Mouse (Mus musculus) liver, embryonic 16.5 days (tissue): ENCODE measurements around the gene Asb18. TPM values are rescaled to one million over a fixed set of nuclear protein-coding genes. Genes with fewer than 3 reads are reported as not detected.

ENCODE experiments used
- ATAC-seq: fragments of 200-750 bp; cut with Nextera tagmentation; 2 replicates; pipeline ENCODE4 v1.8.0; 2017; ENCODE audit warnings: low read depth, mild to moderate bottlenecking, moderate number of reproducible peaks, moderate library complexity
- H3K27ac ChIP-seq: fragments of 300-500 bp; sonication (generic); 2 replicates; pipeline ENCODE4 v1.5.1; 2014; ENCODE audit warnings: mild to moderate bottlenecking, low read length
- H3K27me3 ChIP-seq: fragments of 300-500 bp; sonication (generic); 2 replicates; pipeline ENCODE4 v1.6.1; 2014; ENCODE audit warnings: low read depth, low read length, mixed read lengths; ENCODE audit not compliant: control insufficient read depth, insufficient read depth
- H3K36me3 ChIP-seq: fragments of 300-500 bp; sonication (generic); 2 replicates; pipeline ENCODE4 v1.6.1; 2014; ENCODE audit warnings: mild to moderate bottlenecking; ENCODE audit not compliant: control insufficient read depth, insufficient read depth
- H3K4me1 ChIP-seq: fragments of 300-500 bp; sonication (generic); 2 replicates; pipeline ENCODE4 v1.6.1; 2014; ENCODE audit warnings: low read depth, low read length, mixed read lengths; ENCODE audit not compliant: control insufficient read depth
- H3K4me2 ChIP-seq: fragments of 300-500 bp; sonication (generic); 2 replicates; pipeline ENCODE4 v1.6.1; 2014; ENCODE audit warnings: low read depth, low read length, mixed read lengths
- H3K4me3 ChIP-seq: fragments of 300-500 bp; sonication (generic); 2 replicates; pipeline ENCODE4 v1.5.1; 2014; ENCODE audit warnings: low read depth, mild to moderate bottlenecking, low read length
- H3K9ac ChIP-seq: fragments of 300-500 bp; sonication (generic); 2 replicates; pipeline ENCODE4 v1.6.1; 2014; ENCODE audit warnings: low read depth, low read length
- H3K9me3 ChIP-seq: fragments of 300-500 bp; sonication (generic); replicated peaks from 2 replicates; pipeline ENCODE4 v1.6.1; 2016; ENCODE audit warnings: low read length; ENCODE audit not compliant: control insufficient read depth
- WGBS: fragments of 180-500 bp; shearing (Covaris S2); extraction: QIAGEN DNeasy Blood & Tissue Kit; methylation state at CpG from one replicate; pipeline ENCODE4 v1.1.7; 2014; ENCODE audit not compliant: insufficient replicate concordance; 5-methylcytosine and 5-hydroxymethylcytosine counted together
- polyA plus RNA-seq: library from polyadenylated mRNA; unstranded; fragments of >200 nt; fragmentation: Nextera tagmentation; extraction: Ambion mirVana; gene quantifications from 2 replicates; pipeline ENCODE4 v1.2.1, GENCODE M21; 2015

Asb18 gene
- polyA plus RNA-seq, 1 experiment from 2014 or later, result 0.02 TPM

DNA sequence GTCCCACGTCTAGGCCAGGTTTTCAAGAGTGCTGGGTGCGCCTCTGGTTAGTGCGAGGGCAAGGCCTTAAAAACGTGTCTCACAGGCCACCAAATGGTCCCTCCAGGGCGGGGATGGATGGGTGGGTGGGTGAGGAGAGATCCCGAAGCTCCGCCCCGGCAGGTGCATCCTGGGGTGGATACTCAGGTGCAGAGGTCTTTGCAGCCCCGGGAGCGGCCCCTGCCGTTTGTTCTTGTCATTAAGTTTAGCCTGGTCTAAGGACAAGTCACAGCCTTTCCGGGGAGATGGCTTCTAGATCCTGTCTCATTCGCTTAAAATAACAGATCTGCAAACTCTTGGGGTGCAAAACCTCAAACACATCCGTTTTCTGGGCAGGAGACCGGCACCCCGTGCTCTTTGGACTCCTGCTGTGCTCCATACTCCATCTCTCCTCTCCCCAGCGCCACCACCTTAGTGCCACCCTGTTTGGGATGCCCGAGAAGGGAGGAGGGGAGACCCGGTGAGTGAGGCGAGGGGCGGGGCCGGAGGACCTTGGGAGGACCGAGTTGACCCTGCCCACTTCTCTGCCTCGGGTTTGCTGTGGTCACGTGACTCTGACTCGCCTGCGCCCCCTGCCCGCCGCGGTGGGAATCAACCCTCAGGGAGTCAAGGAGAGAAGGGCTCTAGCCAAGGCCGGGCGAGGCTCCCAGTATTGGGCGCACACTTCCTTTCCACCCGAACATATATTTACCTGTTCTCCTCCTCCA is 74.3 kb downstream of the Asb18 start:
- Histone ChIP-seq H3K27ac (no peak overlapping the region), H3K27me3 (peaks cover 75% of the 10 kb centered on the region), H3K9me3 (no peaks in the 10 kb centered on the region), H3K4me3 (peak overlapping the region; percentile 5; the same call in 1 of the 2 replicates), H3K4me2 (0 out of 2 replicates have a peak overlapping the region, but pooled peaks have one; percentile 8), H3K4me1 (peaks cover 2% of the 10 kb centered on the region; the same call in 1 of the 2 replicates), H3K36me3 (no peaks in the 10 kb centered on the region), H3K9ac (no peak overlapping the region)
- WGBS, result 2% methylated on average over 34 of the region's 34 CpGs
- ATAC-seq, result no peak

DNA sequence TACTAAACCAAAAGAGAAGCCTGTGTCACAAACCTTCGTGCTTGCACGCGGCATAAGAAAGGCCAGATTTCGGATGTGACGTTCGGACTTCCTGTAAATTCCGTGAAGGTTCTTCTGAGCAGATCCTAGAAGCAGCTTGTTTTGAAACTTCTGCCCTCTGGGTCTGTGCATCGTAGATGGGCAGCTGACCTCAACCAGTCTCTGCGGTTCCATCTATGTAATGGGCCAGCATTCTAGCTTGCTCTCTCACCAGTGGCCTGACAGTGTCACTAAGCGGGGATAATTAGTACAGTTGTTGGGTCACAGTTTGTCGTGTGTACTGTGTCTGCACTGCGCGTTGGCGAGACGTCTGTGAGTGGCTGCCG is 74.9 kb downstream of the Asb18 start:
- H3K27me3 ChIP-seq, result peaks cover 75% of the 10 kb centered on the region
- H3K27ac ChIP-seq, result no peak overlapping the region
- H3K9me3 ChIP-seq, result no peaks in the 10 kb centered on the region
- H3K9ac ChIP-seq, result no peak overlapping the region
- 14% methylated on average over 16 of the region's 16 CpGs for WGBS
- no peaks in the 10 kb centered on the region for H3K36me3 ChIP-seq
- peaks cover 2% of the 10 kb centered on the region; the same call in 1 of the 2 replicates for H3K4me1 ChIP-seq
- no peak overlapping the region for H3K4me2 ChIP-seq
- no peak for ATAC-seq
- no peak overlapping the region for H3K4me3 ChIP-seq

GRCm38 (mm10) chr1:89938884-89939595 is 75.4 kb downstream of the Asb18 start:
- H3K27ac ChIP-seq, result no peak overlapping the region
- H3K36me3 ChIP-seq, result no peaks in the 10 kb centered on the region
- ATAC-seq, result no peak
- peaks cover 76% of the 10 kb centered on the region for H3K27me3 ChIP-seq
- H3K9me3 ChIP-seq, result no peaks in the 10 kb centered on the region
- 21% methylated on average over 16 of the region's 16 CpGs for WGBS
- peaks cover 2% of the 10 kb centered on the region; the same call in 1 of the 2 replicates for H3K4me1 ChIP-seq
- no peak overlapping the region for H3K4me2 ChIP-seq
- no peak overlapping the region for H3K4me3 ChIP-seq
- H3K9ac ChIP-seq, result no peak overlapping the region

- H3K4me2 ChIP-seq, result no peak overlapping the region
- H3K9ac ChIP-seq, result no peak overlapping the region
- no peak for ATAC-seq
- no peak overlapping the region for H3K4me3 ChIP-seq
- H3K27ac ChIP-seq, result no peak overlapping the region
- peaks cover 82% of the 10 kb centered on the region for H3K27me3 ChIP-seq
- 13% methylated on average over 29 of the region's 29 CpGs for WGBS
- peaks cover 2% of the 10 kb centered on the region; the same call in 1 of the 2 replicates for H3K4me1 ChIP-seq
- no peaks in the 10 kb centered on the region for H3K36me3 ChIP-seq
- no peaks in the 10 kb centered on the region for H3K9me3 ChIP-seq
These were observed 78.7 kb downstream of the Asb18 start for GRCm38 (mm10) chr1:89935493-89936348.

DNA sequence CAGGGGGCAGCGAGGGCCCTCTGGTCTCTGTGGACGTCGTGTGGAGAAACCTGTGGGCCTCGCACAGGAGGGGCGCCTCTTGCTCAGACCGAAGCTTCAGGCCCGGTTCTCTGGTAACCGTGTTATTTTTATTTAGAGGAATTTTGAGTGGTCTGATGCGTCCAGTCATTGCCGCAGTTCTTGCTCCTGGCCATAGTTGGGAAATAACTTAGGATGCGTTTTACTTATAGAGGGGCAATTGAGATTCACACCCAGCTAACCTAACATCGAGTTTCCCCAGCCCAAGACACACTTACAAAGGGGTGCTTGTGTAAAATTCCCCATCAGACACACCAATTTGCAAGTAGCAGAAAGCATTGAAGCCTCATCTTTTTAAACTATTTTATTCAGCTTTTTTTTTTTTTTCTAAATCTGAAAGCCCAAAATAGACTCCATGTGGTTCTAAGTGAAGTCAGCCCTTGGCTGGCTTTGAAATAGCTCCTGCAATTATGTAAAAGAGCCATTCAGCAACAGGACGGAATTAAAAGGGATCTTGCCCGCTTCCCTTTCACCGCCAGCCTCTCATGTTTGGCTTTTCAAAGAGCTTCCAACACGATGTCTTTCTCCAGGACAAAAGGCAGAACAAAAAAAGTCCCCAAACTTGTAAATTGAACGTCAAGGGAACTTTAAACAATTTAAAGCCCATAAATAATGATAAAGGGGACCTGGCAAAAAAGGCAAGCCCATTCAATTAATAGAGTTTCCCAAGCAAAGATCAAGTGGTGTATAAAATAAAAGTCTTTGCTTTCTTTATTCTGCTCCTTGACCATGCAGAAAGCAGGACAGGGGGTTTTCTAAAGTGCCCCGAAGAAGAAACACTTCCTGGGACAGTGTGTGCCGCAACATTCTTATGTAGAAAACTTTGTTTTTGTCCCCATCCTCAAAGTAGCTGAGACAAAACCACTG is 79.9 kb downstream of the Asb18 start:
- 42% methylated on average over 19 of the region's 19 CpGs for WGBS
- peaks cover 83% of the 10 kb centered on the region for H3K27me3 ChIP-seq

GRCm38 (mm10) chr1:89933786-89934185 is 80.7 kb downstream of the Asb18 start:
- 43% methylated on average over 21 of the region's 21 CpGs for WGBS
- H3K27me3 ChIP-seq, result peaks cover 85% of the 10 kb centered on the region
- no peaks in the 10 kb centered on the region for H3K9me3 ChIP-seq
- no peak overlapping the region for H3K9ac ChIP-seq
- no peak overlapping the region for H3K4me3 ChIP-seq
- H3K36me3 ChIP-seq, result no peaks in the 10 kb centered on the region
- no peak overlapping the region for H3K4me2 ChIP-seq
- no peaks in the 10 kb centered on the region; the same call in 1 of the 2 replicates for H3K4me1 ChIP-seq
- ATAC-seq, result no peak
- H3K27ac ChIP-seq, result no peak overlapping the region

More for the DNA sequence above, 79.9 kb downstream of the Asb18 start:
- no peak overlapping the region for H3K4me3 ChIP-seq
- no peak overlapping the region for H3K9ac ChIP-seq
- H3K36me3 ChIP-seq, result no peaks in the 10 kb centered on the region
- H3K4me2 ChIP-seq, result no peak overlapping the region
- H3K27ac ChIP-seq, result no peak overlapping the region
- no peak for ATAC-seq
- H3K9me3 ChIP-seq, result no peaks in the 10 kb centered on the region
- no peaks in the 10 kb centered on the region; the same call in 1 of the 2 replicates for H3K4me1 ChIP-seq

DNA sequence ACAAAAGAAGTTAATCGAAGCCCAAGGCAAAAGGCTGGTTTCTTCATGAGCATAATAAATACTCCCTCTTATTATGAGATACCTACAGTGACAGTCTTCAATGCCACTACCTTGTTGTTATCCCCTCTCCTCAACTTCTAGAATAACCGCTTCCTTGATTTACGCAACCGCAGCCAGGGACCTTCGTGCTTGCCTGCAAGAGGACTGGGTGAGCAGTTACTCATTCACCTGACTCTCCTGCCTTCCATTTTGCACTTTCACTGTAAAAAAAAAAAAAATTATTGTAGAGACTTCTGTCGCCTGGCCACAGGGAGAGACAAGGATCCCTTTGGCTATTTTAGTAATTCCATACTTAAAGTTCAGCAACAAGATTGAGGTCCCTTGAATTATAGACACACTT is 81.4 kb downstream of the Asb18 start:
- Histone ChIP-seq H3K27ac (no peak overlapping the region), H3K27me3 (peaks cover 88% of the 10 kb centered on the region), H3K9me3 (no peaks in the 10 kb centered on the region), H3K9ac (no peak overlapping the region), H3K4me3 (no peak overlapping the region), H3K4me2 (no peak overlapping the region), H3K36me3 (no peaks in the 10 kb centered on the region), H3K4me1 (no peaks in the 10 kb centered on the region; the same call in 1 of the 2 replicates)
- 46% methylated on average over 6 of the region's 6 CpGs for WGBS
- no peak for ATAC-seq

- H3K4me1 ChIP-seq, result no peaks in the 10 kb centered on the region; the same call in 1 of the 2 replicates
- H3K27me3 ChIP-seq, result peaks cover 88% of the 10 kb centered on the region
- no peak overlapping the region for H3K27ac ChIP-seq
- no peaks in the 10 kb centered on the region for H3K9me3 ChIP-seq
- ATAC-seq, result no peak
- WGBS, result 31% methylated on average over 16 of the region's 16 CpGs
- H3K36me3 ChIP-seq, result no peaks in the 10 kb centered on the region
- no peak overlapping the region for H3K4me3 ChIP-seq
- H3K4me2 ChIP-seq, result no peak overlapping the region
- no peak overlapping the region for H3K9ac ChIP-seq
These were observed 81.8 kb downstream of the Asb18 start for GRCm38 (mm10) chr1:89932616-89933015.
